Mouse (Mus musculus) kidney, postnatal 0 days (tissue): ENCODE measurements around the gene Xrcc2. TPM values are rescaled to one million over a fixed set of nuclear protein-coding genes. Genes with fewer than 3 reads are reported as not detected.

Source experiments
- ATAC-seq: fragments of 200-750 bp; cut with Nextera tagmentation; replicated peaks from 2 replicates; pipeline ENCODE4 v1.8.0; 2017; ENCODE audit warnings: low read depth, moderate number of reproducible peaks, moderate TSS enrichment, moderate library complexity; ENCODE audit not compliant: low FRiP score
- DNase-seq: peaks from one replicate; pipeline ENCODE4 v3.0.0-alpha.2; 2016; ENCODE audit warnings: low spot score
- H3K27ac ChIP-seq: fragments of 300-500 bp; sonication (generic); 2 replicates; pipeline ENCODE4 v1.5.1; 2014; ENCODE audit warnings: mild to moderate bottlenecking
- H3K27me3 ChIP-seq: fragments of 300-500 bp; sonication (generic); 2 replicates; pipeline ENCODE4 v1.6.1; 2014; ENCODE audit warnings: low read length, mixed read lengths; ENCODE audit not compliant: insufficient read depth
- H3K36me3 ChIP-seq: fragments of 300-500 bp; sonication (generic); 2 replicates; pipeline ENCODE4 v1.6.1; 2014; ENCODE audit warnings: low read length, mixed read lengths; ENCODE audit not compliant: insufficient read depth
- H3K4me1 ChIP-seq: fragments of 300-500 bp; sonication (generic); replicated peaks from 2 replicates; pipeline ENCODE4 v1.6.1; 2014; ENCODE audit warnings: antibody characterized with exemption, low read length, mixed read lengths; ENCODE audit not compliant: insufficient read depth
- H3K4me2 ChIP-seq: fragments of 300-500 bp; sonication (generic); 2 replicates; pipeline ENCODE4 v1.6.1; 2014; ENCODE audit warnings: mild to moderate bottlenecking, low read length, moderate library complexity, mixed read lengths
- H3K4me3 ChIP-seq: fragments of 300-500 bp; sonication (generic); replicated peaks from 2 replicates; pipeline ENCODE4 v1.5.1; 2014; ENCODE audit warnings: low read depth, low read length
- H3K9ac ChIP-seq: fragments of 300-500 bp; sonication (generic); 2 replicates; pipeline ENCODE4 v1.6.1; 2014; ENCODE audit warnings: low read depth, low read length
- H3K9me3 ChIP-seq: fragments of 300-500 bp; sonication (generic); replicated peaks from 2 replicates; pipeline ENCODE4 v1.6.1; 2016; ENCODE audit warnings: low read length, inconsistent platforms, mixed read lengths
- CTCF ChIP-seq: IDR thresholded peaks from 2 replicates; pipeline ENCODE4 v1.5.1; 2016; ENCODE audit warnings: antibody characterized with exemption, low read depth, mild to moderate bottlenecking, moderate library complexity
- WGBS: fragments of 180-500 bp; shearing (Covaris S2); extraction: QIAGEN DNeasy Blood & Tissue Kit; methylation state at CpG from one replicate; pipeline ENCODE4 v1.1.7; 2014; 5-methylcytosine and 5-hydroxymethylcytosine counted together
- polyA plus RNA-seq: library from polyadenylated mRNA; unstranded; fragments of >200 nt; fragmentation: Nextera tagmentation; extraction: Ambion mirVana; gene quantifications from 2 replicates; pipeline ENCODE4 v1.2.1, GENCODE M21; 2015

The Xrcc2 gene
- polyA plus RNA-seq, 1 experiment from 2014 or later: 3.6 TPM

- DNase-seq (no peak), ATAC-seq (no peak)
- H3K4me3 ChIP-seq: no peak overlapping the region
- no peak for TF ChIP-seq CTCF
- 55% methylated on average over 1 of the region's 1 CpGs for WGBS
- H3K4me2 ChIP-seq: no peak overlapping the region
- H3K4me1 ChIP-seq: no peaks in the 10 kb centered on the region
- H3K27me3 ChIP-seq: no peaks in the 10 kb centered on the region
- H3K9me3 ChIP-seq: no peaks in the 10 kb centered on the region
- H3K9ac ChIP-seq: no peak overlapping the region
- no peaks in the 10 kb centered on the region for H3K36me3 ChIP-seq
- H3K27ac ChIP-seq: no peak overlapping the region
Measured at GRCm38 (mm10) chr5:25642741-25643140, 62.9 kb downstream of the Xrcc2 start.

Other genes with a start within 250 kb of the Xrcc2 start
- 9.7 and 10.0 TPM in 2 replicates for gene Kmt2c, start 207.0 kb downstream of the Xrcc2 start, polyA plus RNA-seq
- not detected in 2 replicates for gene Cct8l1, start 189.8 kb downstream of the Xrcc2 start, polyA plus RNA-seq
- 5.1 and 5.8 TPM in 2 replicates for gene Actr3b, start 54.2 kb upstream of the Xrcc2 start, polyA plus RNA-seq
- not detected in 2 replicates for gene Gm21663, start 236.6 kb upstream of the Xrcc2 start, polyA plus RNA-seq
- not detected in 2 replicates for gene Gm21671, start 248.6 kb upstream of the Xrcc2 start, polyA plus RNA-seq